Mouse (Mus musculus) layer of hippocampus, postnatal 25 days (tissue): ENCODE measurements at regions not wholly inside any gene's neighbourhood (a gene's known extent, or its start where the extent isn't known, plus 50 kb on each side); places are given as distances from the start of the nearest gene placed in this dataset.

Source experiments
- DNase-seq, 2 experiments: peaks; one replicate each; pipeline ENCODE4 v3.0.0; 2022; ENCODE audit warnings: mixed read lengths in 2 of 2, low spot score in 1 of 2; ENCODE audit errors: extremely low spot score in 1 of 2

DNA sequence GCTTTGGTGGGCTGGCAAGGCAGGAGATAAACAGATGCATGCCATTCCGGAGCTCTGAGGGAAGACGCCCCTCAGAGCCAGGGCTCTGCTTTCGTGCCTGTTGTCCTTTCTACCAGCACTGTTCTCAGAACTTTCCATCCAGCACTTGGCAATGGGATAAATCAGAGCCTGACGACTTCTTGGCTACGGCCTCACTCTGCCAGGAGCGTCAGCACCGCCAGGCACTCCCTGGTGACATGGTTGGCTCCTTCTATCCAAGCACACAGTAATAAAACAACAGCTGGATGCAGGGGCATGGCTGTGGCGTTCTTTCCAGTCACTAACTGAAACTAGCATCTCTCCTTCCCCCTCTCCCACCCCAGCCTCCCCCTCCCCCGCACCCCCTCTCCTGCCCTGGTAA lies 215.4 kb downstream of the Ly86 start:
- no peak for DNase-seq

GRCm38 (mm10) chr13:37560800-37561199 lies 215.8 kb downstream of the Ly86 start:
- DNase-seq: no peak

DNA sequence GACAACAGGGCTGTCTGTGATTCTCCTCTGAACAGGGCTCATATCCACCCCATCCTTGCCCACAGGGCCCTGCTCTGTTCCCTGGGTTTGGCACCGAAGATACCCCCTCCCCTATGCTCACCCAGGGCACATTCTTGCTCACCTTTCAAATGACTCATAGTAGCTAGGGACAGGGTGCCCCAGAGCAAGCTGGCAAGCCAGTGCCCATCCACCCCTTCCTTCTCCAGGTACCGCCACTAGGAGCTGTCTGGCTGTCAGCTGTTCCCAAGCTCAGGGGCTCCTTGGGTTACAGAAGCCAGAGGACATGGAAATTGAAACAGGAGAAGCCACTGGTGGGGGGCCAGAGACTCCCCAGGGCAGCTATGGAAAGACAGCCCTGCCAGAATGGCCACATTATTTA lies 216.4 kb downstream of the Ly86 start:
- no peak for DNase-seq

DNA sequence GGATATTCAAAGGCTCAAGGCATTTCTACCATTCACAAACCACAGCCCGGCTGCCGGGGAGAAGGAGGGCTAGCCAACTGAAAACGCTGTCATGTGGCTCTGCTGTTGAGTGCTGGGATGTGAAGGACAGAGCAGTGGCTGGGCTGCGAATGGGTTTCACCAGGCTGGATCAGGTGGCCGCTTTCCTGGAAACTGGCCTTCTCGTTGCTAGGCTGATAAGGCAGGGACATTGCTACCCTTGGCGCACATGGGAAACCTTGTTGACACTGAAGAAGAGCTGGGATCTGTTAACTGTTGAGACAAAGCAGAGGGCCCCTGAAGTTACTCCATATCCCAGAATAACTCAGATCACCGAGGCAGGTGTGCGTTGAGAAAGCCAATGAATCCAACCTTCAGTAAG lies 216.1 kb upstream of the Rreb1 start:
- no peak for DNase-seq

GRCm38 (mm10) chr13:37562652-37563051 lies 215.5 kb upstream of the Rreb1 start:
- no peak for DNase-seq

GRCm38 (mm10) chr13:37569051-37569450 lies 209.1 kb upstream of the Rreb1 start:
- no peak for DNase-seq

DNA sequence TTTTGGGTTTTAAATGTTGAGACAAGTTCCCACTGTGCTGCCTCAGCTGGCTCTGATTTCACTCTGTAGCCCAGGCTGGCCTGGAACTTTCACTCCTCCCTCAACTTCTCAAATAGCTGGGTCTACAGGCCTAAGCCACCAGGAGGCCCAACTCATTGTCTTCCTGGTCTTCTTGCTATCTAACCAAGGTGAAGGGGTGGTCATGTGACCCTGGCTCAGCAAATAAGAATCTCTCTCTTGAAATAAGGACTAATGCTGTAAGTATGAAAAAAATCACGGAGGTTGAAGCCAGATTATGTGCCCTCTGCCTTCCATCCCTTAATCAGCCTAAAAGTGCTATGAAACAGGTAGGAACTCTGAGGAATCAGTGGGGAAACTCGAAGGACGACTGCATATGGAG lies 208.7 kb upstream of the Rreb1 start:
- DNase-seq: no peak

DNA sequence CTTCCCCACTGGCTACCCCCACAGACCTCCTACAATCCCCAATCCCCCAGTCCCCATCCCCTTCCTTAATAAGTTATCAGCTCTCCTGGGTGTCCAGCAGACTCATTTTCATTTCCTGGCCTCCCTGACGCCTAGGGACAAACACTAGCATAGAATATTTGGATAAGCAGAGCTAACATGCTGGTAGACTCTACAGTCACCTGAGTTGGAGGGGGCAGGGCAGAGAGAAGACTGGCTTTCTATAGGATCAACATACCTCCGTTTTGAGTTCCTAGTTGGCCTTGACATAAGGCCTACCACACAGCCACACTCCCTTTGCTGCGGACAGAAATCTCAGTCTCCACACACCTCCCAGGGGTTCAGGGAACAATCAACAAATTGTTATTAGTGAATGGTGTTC lies 205.2 kb upstream of the Rreb1 start:
- no peak for DNase-seq

DNA sequence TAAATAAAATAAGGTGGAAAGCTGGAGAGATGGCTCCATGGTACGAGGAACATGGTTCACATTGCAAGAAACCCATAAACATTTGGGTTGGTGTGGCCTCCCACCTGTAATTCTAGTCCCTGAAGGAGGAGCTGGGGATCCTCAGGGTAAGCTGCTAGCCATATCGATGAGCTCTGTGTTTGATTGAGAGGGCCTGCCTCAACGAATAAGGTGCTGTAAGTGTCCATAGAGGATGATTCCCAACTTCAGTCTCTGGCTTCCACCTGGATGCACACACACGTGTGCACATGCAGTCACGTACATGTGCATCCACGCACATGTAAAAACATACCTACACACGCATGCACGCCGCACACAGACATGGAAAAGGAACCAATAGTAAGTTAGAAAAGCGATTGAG lies 199.0 kb upstream of the Rreb1 start:
- no peak for DNase-seq

DNA sequence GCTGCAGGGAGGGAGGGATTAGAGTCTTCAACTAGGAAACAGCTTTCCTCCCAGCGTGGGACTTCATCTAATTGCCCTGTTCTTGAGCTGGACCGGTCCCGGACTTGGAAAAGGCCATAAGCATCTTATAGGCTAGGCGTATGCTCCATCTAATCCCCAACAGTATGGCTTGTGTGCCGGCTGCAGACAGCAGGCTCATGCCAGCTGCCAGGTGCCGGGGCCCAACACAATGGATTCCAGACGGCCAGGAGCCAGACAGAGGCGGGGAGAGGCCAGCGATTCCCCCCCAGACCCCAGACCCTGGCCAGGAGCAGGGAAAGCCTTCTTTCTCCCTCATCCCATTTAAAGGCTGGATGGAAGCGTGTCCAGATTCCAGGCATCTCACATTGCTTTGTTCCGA lies 198.4 kb upstream of the Rreb1 start:
- DNase-seq: peak in 1 of 2 experiments; percentile 28

DNA sequence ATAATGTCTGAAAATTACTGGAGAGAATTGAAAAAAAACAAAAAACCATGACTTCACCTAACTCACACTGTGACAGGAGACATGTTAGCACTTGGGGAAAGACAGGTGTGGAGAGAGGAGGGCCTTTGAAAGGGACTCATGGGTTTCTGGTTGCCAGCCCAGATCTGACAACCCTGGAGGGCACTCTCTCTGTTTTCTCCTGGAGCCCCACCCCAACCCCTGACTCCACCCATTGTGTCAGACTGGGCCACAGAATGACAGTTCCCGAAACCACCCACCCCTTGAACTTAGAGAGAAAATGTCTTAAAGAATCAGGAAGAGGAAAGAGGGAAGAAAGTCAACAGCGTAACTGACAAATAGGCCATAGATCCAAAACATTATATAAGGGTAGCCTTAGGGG lies 197.4 kb upstream of the Rreb1 start:
- no peak for DNase-seq

GRCm38 (mm10) chr13:37581374-37581773 lies 196.8 kb upstream of the Rreb1 start:
- DNase-seq: no peak

DNA sequence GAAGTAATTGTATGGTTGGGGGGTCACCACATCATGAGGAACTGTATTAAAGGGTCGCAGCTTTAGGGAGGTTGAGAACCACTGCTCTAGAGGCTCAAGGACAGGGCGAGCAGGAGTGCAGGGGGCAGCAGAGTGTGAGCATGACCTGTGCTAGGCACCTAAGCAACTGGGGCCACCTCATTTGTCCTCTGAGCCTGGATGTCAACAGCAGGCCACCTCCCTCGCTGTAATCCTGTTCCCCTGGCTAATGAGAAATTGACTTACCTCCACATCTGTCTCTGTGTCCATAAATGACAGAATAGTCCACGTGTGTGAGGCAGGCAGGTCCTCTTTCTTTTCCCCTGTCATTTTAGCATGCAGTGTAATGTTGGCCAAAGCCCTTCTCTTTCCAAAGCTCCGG lies 192.7 kb upstream of the Rreb1 start:
- no peak for DNase-seq

DNA sequence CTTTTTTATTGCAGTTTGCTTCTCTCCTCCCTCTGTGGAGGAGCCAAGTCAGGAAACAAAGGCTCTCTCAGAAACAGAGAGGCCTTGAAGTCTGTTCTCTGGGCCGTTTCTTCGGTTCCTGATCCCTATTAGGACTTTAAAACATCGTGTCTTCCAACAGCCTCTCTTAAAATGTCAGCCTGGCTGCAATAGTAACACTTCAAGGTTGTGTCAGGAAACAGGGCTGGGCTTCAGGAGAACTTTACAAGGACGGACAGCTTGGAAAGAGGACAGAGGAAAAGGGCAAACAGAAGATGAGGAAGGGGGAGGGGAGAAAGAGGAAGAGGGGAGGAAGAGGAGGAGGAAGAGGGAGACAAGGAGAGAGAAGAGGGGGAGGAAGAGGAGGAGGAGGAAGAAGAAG lies 191.7 kb upstream of the Rreb1 start:
- DNase-seq: no peak

DNA sequence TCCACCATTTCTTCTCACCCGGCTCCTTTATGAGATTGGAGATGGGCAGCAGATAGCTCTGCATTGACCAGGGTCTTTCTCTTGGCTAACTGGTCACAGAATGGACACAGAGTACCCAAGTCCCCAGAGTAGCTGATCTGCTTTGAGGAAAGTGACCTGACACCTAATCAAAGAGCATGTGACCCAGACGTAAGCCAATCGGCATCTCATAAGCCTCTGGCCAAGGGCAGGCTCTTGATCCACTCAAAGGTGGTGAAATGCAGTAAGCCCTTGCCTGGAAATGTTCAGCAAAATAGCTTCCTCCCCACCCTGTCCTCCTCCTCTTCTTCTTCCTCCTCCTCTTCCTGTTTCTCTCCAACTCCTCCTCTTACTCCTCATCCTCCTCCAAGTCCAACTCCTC lies 190.3 kb upstream of the Rreb1 start:
- DNase-seq: no peak

GRCm38 (mm10) chr13:37588528-37589176 lies 189.5 kb upstream of the Rreb1 start:
- DNase-seq: no peak

- DNase-seq: no peak
Observed at GRCm38 (mm10) chr13:37592149-37592548, 186.1 kb upstream of the Rreb1 start.

DNA sequence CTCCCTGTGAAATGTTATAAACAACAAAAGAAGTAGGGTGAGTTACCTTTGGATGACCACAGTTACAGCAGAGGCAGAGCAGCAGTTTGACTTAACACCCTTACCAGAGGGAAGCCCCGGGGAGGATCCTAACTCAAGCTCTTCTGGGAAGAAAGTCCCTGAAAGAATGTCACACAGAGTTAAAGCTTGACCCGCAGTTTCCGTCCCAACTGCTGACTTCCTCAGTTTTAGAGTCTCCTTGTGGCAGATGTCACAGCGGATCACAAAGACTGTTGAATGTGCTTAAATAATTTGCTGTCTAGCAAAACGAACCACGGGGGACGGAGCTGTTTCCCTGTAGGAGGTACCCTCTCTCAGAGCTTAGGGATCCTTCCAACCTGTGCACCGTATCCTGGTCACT lies 183.0 kb upstream of the Rreb1 start:
- no peak for DNase-seq

DNA sequence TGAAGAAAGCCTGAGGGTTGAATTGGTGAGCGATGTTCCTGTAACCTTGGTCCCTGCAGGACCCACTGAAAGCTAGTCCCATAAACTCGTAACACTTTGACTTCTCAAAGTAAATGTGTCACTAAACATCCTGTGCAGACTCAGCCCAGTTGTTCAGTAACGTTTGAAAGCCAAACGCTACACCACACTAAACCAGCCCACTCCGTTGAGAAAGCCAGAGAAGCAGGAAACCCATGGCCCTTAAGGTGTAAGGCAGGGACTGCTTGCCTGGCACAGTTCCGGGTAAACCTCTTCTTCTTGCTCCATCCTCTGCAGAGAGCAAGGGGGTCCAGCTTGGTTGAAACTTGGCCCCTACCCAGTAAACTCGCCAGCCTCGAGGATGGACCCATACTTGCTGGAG lies 180.6 kb upstream of the Rreb1 start:
- no peak for DNase-seq

DNA sequence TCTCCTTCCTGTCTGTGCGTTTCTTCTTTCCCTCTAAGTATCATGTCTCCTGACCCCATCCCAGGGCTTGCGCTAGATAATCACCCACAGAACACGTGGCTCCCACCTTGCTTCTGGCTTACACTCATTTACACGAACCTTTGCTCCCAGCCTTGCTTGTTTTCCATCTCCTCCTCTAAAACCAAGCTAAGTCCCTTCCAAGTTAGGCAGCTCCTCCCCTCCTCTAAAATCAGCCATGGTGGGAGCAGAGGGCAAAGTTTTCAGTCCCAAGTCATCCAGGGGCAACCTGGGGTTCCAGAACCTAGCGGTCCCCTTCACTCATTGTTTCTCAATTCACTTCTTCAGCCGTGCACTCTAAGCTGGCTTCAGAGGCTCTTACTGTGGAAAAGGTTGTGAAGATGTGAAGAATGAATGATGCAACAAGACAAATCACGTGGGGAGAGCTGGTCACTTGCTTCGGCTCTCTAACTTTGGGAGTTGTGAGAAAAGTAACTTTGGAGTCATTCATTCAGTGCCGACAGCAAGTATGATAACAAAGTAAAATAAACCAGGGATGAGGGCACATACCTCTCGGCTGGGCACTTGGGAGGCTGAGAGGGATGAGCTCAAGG lies 179.9 kb upstream of the Rreb1 start:
- no peak for DNase-seq

DNA sequence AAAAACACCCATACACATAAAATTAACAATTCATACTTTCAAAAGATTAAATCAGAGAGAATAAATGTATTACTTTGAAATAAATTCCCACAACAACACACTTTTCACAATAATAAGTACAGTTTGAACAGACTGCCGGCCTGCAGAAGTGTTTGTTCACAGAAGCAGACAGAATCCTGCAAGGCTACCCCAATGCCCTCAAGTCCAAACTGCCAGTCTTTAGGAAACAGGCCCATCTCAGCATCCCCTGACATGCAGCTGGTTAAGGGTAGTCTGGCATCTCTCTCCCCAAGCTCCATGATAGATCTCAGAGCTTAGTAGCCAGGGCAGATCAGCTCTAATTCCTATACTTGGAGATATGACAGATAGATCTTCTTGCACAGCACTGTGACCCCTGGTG lies 178.5 kb upstream of the Rreb1 start:
- DNase-seq: no peak

- DNase-seq: no peak
Observed at GRCm38 (mm10) chr13:37600172-37600571, 178.0 kb upstream of the Rreb1 start.

GRCm38 (mm10) chr13:37601068-37601467 lies 177.1 kb upstream of the Rreb1 start:
- no peak for DNase-seq
